Mouse (Mus musculus) thymus, postnatal 36 days (tissue): ENCODE data around the gene Rps6kc1.
"Not testable (repeated sequence)": the region's sequence is repeated elsewhere in the genome, so short reads cannot be mapped to it uniquely, and the experiment has no call there.

ENCODE experiments used
- DNase-seq, 2 experiments: peaks; one replicate each; pipeline ENCODE4 v3.0.0; 2022; ENCODE audit warnings: mixed read lengths in 2 of 2

Gene Rps6kc1

GRCm38 (mm10) chr1:190911415-190912123 is at the start of gene Rps6kc1:
Rps6kc1 (minus strand) TSS chr1:190911770.
- DNase-seq: peak; percentile 62 to 69

- DNase-seq: no peak
Observed at GRCm38 (mm10) chr1:190958821-190959220, 47.3 kb upstream of the Rps6kc1 start.

- DNase-seq: no peak
Observed at GRCm38 (mm10) chr1:190953009-190953408, 41.4 kb upstream of the Rps6kc1 start.

GRCm38 (mm10) chr1:190951014-190951413 is 39.4 kb upstream of the Rps6kc1 start:
- no peak for DNase-seq

- DNase-seq: no peak
Observed at GRCm38 (mm10) chr1:190948846-190949245, 37.3 kb upstream of the Rps6kc1 start.

GRCm38 (mm10) chr1:190948439-190948838 is 36.9 kb upstream of the Rps6kc1 start:
- no peak for DNase-seq

- DNase-seq: no peak
Observed at GRCm38 (mm10) chr1:190947986-190948385, 36.4 kb upstream of the Rps6kc1 start.

- DNase-seq: peak; percentile 53 to 61
Observed at GRCm38 (mm10) chr1:190944109-190944760, 32.7 kb upstream of the Rps6kc1 start.

GRCm38 (mm10) chr1:190939803-190940202 is 28.2 kb upstream of the Rps6kc1 start:
- no peak for DNase-seq

GRCm38 (mm10) chr1:190930181-190930580 is 18.6 kb upstream of the Rps6kc1 start:
- no peak for DNase-seq

GRCm38 (mm10) chr1:190929010-190929695 is 17.6 kb upstream of the Rps6kc1 start:
- DNase-seq: no peak

GRCm38 (mm10) chr1:190928370-190929009 is 16.9 kb upstream of the Rps6kc1 start:
- peak; percentile 98 to 99 for DNase-seq

- DNase-seq: no peak
Observed at GRCm38 (mm10) chr1:190927751-190928369, 16.3 kb upstream of the Rps6kc1 start.

GRCm38 (mm10) chr1:190927311-190927710 is 15.7 kb upstream of the Rps6kc1 start:
- no peak for DNase-seq

- not testable (repeated sequence) for DNase-seq
Observed at GRCm38 (mm10) chr1:190924812-190925211, 13.2 kb upstream of the Rps6kc1 start, which contains the start of gene Angel2. Angel2 (plus strand) TSS chr1:190925112.

GRCm38 (mm10) chr1:190919725-190920469 is 8.3 kb upstream of the Rps6kc1 start:
- DNase-seq: no peak

- no peak for DNase-seq
Observed at GRCm38 (mm10) chr1:190918938-190919337, 7.4 kb upstream of the Rps6kc1 start.

- no peak for DNase-seq
Observed at GRCm38 (mm10) chr1:190912623-190913022, 1.1 kb upstream of the Rps6kc1 start.

GRCm38 (mm10) chr1:190910836-190911235 is 734 bp downstream of the Rps6kc1 start:
- no peak for DNase-seq

GRCm38 (mm10) chr1:190904714-190905113 is 6.9 kb downstream of the Rps6kc1 start:
- no peak for DNase-seq

GRCm38 (mm10) chr1:190904136-190904535 is 7.4 kb downstream of the Rps6kc1 start:
- no peak for DNase-seq

GRCm38 (mm10) chr1:190901082-190901481 is 10.5 kb downstream of the Rps6kc1 start:
- DNase-seq: no peak
